Mouse (Mus musculus): ENCODE data around the gene Cul7.

Gene Cul7

DNA sequence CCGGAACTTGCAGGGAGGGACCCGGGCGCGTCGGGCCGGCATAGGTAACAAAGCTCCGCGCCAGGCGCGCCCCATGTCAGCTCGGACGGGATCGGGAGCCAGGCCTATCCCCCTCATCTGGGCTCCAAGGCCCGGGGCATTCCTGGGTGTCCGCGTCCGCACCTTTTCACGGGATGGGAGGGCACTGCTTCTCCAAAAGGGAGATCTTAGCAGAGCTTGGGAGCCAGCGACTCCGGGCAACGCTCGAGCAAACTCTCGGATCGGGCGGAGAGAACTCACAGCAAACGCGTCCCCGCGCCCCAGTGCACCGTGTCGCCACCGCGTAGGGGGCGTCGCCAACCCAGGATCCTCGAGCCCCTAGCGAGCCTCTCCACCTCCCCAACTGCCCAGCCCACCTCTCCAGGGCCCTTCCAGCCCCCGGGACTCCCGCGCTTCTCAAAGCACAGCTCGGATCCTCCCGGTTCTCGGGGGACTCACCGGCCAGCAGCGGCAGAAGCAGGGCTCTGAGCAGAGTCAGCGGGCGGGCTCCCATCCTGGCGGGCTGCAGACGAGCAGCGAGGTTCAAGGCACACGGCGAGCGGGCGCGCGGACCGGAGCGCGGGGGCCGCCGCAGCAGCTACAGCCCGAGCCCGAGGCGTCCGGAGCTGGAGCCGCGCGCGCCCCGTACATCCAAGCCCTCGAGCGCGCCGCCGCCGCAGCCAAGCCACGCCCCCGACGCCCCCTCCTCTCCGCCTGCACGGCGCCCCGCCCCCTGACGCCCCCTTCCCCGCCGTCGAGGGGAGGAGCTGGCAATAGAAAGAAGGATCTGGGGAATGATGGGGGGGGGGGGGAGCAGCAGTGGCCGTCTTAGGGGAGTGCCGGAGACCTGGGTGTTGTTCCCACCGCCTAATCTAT, 21.1 kb upstream of the Cul7 start, which contains the start of gene Ptk7:
Gene Ptk7, minus strand, starts transcription at position 714 of the 894 bp plus-strand sequence.
- ATAC-seq (ENCODE audit: low TSS enrichment): peak; percentile 48; the same call in 1 of the 2 replicates

DNA sequence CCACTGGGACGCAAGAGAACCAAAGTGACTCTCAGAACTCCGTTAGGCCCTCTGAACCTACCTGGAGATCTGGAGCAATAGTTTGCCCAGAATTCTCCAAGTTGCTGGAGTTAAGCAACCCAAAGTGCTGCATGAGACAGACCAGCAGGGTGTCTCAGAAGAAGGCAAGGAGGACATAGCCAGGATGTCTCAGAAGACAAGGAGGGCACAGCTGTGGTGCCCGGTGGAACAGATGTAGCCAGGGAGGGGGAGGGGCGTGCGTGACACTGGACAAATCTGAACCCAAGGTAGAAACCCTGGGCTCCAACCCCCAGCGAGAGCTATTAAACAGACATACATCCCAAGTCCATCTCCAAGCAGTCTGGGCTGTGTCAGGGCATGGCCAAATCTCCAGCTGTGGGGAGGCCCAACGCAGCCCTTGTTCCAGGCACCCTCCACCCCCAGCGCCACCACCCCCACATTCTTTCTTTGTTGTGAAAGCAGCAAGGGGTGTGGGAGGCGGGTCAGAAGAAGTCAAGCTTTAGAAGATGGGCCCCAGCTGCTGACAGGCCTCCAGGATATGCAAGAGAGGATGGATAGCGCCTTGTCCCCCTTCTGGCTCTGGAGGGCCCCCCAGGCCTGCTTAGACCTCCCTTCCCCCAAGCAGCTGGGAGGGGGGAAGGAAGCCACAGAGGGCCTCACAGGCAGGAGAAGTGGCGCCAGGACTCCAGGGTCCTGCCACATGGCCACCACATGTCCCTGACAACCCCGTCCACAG, 20.3 kb upstream of the Cul7 start:
- ATAC-seq (ENCODE audit: low TSS enrichment): no peak

DNA sequence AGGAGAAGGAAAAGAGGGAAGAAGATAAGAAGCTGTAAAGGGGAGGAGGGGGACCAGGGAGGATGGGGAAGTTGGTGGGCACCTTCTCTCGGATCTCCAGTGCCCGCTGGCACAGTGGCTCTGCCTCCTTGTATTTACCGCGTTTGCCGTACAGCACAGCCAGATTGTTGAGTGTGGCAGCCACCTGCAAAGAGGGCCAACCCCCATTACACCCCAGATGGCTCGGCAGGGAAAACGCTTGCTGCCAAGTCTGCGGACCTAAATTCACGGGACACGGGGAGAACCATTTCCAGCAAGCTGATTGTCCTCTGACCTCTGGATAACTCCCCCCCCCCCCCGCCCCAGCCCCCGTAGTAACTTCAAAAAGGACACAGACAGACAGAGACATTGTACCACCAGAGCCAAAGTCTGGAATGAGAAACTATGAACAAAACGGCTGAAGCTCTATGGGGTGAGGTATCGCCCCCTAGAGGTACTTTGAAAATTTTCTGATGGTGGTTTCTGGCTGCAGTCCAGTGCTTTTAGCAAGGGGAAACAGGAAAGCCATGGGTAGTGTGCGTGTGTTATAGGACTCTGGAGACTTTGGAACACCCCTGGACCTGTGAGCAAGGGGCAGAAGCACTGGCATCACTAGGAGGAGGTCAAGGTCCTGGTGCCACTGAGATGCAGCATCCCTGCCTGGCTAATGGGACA, 13.2 kb upstream of the Cul7 start:
- no peak; the same call in 1 of the 2 replicates for ATAC-seq (ENCODE audit: low TSS enrichment)

DNA sequence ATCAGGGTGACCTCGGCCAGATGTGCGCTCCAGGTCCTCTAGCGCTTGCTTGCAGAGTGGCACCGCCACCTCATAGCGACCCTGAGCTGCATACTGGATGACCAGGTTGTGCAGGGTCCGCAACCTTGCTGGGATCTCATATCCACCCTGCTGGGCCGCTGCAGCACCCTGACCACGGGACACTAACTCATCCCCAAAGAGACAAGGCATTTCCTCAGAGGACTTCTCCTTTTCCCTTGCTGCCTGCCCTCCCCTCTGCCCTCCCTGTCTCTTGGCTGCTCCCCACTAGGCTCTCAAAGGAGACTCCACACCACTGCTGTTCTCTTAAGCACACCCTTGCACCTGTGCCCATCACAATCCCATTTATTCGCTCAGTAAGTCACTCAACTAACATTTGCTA, 10.2 kb upstream of the Cul7 start:
- ATAC-seq (ENCODE audit: low TSS enrichment): no peak

DNA sequence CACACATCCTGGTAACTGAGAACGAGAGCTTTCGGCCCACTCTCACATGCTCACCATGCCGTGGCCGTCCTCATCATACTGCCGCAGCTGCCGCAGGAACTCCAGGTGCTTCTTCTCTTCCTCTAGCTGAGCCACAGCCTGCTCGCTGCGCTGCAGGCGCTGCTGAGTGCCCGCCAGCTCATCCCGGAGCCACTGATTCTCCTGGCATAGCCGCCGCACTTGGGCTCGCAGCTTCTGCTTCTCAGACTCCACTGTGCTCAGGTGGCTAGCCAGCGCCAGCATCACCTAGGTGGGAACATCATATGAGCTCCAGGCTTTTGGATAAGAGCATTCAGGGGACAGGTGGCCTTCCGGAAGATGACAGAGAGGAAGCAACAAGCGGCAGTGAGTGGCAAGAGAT, 8.1 kb upstream of the Cul7 start:
- ATAC-seq (ENCODE audit: low TSS enrichment): no peak

DNA sequence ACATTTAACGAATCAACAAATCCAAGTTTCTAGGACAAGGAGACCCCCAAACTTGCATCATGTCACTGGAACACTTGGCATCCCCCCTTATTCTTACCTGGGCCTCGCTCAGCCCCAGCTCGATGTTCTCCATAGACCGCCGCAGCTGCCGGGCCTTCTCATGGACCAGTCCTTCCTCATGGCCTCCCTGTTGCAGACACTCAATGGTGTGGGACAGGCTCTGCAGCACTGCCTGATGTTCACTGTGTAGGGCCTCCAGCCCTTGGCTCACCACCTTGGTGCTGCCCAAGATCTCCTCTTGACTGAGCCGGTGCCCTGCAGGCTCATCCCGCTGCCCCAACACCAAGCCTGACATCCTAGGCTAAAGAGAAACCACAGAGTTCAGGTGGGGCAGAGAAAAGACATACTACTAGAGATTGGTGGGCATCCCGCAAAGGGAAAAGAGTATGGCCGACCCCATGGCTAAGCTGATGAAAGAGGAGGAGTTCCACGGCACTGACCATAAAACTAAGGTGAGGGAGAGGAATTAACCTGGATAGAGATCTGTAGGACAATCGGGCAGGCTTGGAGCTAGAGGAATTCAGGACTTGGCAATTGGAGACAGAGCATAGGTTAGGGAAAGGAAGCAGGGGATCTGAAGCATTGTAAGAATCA, 5.9 kb upstream of the Cul7 start:
- no peak for ATAC-seq (ENCODE audit: low TSS enrichment)

DNA sequence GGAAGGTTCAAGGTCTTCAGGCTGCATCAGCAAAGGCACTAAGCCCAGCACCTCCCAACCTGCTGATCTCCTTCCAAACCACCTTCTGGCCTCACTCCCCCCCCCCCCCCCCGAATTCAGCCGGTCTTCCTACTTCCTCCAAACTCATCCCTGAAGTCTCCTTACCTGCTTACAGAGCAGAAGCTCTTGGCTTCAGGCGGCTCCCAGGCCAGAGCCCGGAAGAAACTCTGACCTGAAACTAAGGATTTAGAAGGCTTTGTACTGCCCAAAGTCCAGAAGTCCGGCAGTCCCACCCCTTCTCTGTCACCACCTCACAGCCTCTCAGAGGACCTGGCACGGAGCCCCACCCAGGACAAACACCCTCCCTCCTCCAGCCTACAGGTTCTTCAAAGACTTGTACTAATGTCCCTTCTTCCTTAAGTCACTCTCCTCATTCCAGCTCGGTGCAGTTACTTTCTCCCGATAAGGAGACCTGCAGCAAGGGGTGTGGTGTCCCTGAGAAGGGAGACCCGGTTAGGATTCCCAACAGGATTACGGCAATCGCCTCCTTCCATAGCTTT, 5.1 kb upstream of the Cul7 start:
- no peak for ATAC-seq (ENCODE audit: low TSS enrichment)

DNA sequence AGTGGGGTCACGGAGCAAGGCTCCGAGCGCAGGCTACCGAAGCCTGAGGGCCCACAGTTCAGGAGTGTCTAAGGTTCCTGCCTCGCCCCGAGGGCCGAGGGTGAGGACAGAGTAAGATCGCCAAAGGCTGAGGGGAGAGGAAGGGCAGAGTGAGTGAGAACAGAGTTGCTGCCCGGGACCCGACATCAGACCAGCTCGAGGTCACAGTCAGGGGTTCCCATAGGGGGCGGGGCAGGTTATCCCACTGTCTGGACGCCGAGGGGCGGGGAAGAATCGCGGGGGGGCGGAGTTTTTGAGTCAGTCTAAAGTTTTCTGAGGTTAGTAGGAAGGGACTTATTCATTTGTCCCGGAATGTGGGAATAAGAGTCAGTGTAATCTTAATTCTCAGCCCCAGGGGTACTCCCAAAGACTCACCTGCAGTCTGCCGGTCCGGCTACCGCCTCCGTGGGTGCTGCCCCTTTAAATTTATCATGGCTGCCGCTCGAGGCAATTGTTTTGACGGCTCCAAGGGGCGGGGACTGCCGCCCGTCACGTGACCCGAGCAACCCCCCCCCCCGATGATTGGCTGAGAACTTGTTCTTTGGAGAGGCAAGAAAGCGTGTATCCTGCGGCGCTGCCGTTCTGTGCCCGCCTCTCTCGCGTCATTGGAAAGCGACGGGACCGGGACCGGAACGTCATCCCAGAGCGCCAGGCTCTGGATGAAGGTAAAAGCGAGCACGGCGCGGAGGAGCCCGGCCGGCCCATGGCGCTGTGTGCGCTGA, 4.4 kb upstream of the Cul7 start, which contains the start of the genes Klc4 and Mrpl2:
Gene Klc4, minus strand, starts transcription at position 462 of the 761 bp plus-strand sequence.
Gene Mrpl2, plus strand, starts transcription at position 669 of the 761 bp plus-strand sequence.
- peak; percentile 67 for ATAC-seq (ENCODE audit: low TSS enrichment)

DNA sequence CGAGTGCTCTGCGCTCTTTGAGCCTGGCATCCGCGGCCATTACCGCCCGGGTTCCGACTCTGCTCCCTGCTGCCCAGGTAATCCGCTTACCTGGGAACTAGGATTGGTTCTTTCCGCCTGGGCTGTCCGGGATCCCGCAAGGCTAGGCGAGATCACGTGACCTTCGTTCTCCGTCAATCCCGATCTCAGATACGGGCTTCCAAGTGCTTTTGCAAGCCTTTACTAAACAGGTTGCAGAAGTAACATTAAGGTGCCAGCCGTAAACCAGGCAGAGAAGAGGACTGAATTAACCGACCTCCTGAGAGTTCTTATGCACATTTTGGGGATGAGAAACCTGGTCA, 3.8 kb upstream of the Cul7 start:
- no peak; the same call in 1 of the 2 replicates for ATAC-seq (ENCODE audit: low TSS enrichment)

DNA sequence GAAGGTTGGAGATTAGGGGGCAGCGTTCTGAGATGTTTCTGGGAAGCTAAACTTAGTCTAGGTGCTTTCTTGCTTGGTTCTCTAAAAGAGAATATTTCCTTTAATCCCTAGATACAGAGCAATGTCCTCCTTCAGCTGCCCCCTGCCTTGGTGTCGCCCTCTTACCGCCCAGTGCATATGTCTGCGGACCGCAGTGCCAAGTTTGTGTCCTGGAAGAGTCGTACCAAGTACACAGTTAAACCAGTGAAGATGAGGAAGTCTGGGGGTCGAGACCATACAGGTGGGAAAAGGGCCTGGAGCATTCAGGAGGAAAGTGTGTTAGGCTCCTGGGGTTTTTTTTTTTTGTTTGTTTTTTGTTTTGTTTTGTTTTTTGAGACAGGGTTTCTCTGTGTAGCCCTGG, 2.9 kb upstream of the Cul7 start:
- no peak for ATAC-seq (ENCODE audit: low TSS enrichment)

DNA sequence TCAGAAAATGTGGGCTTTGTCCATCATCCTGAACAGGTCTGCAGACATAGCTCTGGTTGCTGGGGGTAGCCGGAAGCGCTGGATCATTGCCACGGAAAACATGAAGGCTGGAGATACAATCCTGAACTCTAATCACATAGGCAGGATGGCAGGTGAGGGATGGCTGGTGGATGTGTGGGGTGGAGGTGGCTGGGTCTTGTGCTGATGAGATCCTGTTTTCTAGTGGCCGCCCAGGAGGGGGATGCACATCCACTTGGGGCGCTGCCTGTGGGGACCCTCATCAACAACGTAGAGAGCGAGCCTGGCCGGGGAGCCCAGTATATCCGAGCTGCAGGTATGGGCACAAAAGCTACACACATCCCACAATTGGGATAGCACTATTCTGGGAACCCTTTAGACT, 1.7 kb upstream of the Cul7 start:
- ATAC-seq (ENCODE audit: low TSS enrichment): no peak

DNA sequence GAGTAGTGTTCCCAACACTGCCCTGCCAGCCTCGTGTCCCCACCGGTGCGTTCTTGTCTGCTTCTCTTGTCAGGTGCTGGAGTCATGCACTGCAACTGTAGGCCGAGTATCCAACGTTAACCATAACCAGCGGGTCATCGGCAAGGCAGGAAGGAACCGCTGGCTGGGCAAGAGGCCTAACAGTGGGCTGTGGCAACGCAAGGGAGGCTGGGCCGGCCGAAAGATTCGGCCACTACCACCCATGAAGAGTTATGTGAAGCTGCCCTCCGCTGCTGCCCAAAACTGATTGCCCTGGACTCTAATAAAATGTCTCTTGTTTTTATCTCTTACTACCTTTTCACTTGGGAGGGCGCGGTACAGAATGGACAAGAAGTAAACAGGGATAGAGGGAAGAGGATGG, 326 bp upstream of the Cul7 start:
- ATAC-seq (ENCODE audit: low TSS enrichment): no peak

DNA sequence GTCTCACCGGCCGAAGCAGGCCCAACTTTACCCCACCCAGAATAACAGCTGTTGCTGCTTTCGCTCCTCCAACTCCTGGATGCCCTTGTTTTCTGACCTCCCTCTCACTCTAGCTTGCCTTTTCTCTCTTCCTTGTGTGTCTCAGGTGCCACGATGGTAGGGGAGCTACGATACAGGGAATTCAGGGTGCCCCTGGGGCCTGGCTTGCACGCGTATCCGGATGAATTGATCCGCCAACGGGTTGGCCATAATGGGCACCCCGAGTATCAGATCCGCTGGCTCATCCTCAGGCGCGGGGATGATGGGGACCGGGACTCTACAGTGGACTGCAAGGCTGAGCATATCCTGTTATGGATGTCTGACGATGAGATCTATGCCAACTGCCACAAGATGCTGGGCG, 1.2 kb downstream of the Cul7 start:
- no peak for ATAC-seq (ENCODE audit: low TSS enrichment)

DNA sequence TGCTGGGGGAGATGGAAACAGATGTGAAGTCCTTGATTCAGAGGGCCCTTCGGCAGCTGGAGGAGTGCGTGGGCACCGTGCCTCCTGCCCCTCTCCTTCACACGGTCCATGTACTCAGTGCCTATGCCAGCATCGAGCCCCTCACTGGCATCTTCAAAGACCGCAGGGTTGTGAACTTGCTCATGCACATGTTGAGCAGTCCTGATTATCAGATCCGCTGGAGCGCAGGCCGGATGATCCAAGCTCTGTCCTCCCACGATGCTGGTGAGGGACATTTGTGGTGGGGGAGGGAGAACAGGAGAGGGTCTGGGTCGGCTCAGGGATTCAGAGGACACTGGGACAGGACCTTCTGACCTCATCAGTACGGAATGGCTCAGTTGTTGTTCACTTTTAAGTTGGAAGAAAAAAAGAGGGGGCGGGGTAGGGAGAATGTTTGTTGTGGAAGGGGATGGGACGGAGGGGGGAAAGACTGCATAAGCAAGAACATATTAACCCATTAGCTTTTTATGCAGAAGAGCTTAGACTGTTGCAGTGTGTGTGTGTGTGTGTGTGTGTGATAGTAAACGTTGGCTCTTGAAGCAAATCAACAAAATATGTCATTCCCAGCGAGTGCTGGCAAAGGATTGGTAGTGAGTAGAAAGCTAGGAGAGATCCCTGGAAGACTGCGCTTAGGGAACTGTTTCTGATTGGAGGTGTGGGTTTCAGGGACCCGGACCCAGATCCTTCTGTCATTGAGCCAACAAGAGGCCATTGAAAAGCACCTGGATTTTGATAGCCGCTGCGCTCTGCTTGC, 1.8 kb downstream of the Cul7 start:
- ATAC-seq (ENCODE audit: low TSS enrichment): no peak

DNA sequence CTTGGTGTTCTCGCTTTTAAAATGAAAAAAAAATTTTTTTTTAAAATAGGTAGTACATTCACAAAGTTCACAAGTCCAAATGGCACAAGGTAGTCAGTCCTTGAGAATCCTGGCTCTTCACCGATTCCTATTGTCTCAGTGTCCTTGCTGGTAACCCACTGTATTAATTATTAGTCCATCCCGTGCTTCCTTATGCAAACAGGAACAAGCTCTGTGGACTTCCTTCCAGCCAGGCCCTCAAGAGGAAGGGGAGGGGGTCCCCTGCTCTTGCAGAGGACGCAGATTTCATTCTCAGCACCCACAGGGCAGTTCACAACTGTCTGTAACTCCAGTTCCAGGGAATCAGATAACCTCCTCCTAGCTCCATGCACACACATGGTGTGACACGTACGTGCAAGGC, 5.9 kb downstream of the Cul7 start:
- no peak for ATAC-seq (ENCODE audit: low TSS enrichment)

DNA sequence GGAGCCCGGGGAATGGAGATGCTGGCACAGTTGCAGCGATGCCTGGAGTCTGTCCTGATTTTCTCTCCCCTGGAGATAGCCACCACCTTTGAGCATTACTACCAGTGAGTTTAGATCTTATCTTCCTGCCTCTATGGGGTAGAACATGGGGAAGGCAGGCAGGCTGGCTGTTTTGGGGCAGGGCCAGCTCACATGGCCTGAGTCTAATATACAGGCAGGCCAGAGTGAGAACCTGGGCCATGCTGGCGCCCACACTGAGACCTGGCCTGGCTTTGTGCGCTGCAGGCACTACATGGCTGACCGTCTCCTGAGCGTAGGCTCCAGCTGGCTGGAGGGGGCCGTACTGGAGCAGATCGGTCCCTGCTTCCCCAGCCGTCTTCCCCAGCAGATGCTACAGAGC, 11.2 kb downstream of the Cul7 start:
- no peak for ATAC-seq (ENCODE audit: low TSS enrichment)

DNA sequence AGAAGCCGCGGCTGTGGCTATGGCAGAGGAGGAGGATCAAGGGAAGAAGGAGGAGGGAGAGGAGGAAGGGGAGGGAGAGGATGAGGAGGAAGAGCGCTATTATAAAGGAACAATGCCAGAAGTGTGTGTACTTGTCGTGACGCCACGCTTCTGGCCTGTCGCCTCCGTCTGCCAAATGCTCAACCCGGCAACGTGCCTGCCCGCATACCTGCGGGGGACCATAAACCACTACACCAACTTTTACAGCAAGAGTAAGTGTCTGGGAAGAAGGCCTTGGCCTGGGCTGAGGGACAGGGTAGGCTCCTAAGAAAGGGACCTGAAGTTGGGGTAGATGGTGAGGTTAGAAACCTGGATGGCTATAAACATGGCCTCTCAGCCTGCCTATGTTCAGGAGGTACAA, 11.8 kb downstream of the Cul7 start:
- no peak for ATAC-seq (ENCODE audit: low TSS enrichment)

DNA sequence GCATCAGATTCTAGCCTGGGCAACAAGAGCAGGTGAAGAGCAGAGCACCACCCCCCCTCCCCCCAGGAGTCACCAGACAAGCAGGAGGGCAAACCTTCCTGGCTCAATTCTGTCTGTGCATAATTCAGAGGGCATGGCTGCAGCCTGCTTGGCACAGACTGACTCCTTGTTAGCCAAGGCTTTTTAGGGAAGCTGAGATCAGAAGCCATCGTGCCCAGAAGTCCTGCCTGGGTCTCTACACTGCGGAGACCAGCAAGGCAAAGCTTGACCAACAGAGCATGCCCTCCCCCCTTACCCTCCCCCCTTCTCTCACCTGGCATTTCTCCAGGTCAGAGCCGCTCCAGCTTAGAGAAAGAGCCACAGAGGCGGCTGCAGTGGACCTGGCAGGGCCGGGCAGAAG, 12.6 kb downstream of the Cul7 start:
- no peak for ATAC-seq (ENCODE audit: low TSS enrichment)

DNA sequence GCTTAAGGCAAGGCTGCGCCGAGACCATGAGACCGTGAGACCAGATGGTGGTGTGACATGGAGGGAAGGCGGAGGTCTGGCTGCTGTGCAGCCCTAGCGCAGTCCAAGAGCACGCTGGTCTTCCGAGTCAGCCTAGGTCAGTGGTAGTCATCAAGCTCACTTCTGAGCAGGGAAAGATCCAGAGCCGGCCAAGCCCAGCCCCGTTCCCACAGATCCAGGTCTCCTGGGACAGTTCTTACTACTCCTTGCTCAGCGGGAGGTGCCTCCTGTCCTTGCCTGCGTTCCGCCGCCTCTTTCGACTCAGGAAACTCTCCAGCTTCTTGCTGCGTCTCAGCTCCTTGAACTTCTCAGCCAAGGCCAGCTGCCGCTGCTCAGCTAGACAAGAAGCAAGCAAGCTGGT, 17.6 kb downstream of the Cul7 start:
- no peak for ATAC-seq (ENCODE audit: low TSS enrichment)

DNA sequence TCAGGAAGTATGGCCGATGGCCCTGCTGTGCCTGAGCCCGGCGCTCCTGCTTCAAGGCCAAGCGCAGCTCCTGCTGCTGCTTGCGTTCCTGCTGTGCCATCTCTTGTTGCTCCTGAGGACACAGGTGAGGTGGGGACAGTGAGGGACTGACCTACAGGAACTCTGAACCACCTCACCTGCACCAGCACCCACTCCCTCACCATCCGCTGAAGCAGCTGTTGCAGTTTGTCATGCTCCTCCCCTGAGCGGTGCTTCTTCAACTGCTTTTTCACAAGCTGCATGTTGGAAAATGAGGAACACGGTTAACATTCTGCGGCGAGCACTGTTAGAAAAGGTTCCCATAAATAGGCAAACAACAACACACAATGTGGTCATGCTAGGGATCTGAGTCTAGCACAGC, 19.8 kb downstream of the Cul7 start:
- no peak for ATAC-seq (ENCODE audit: low TSS enrichment)

Data from frontal cortex, adult (tissue).